Mouse (Mus musculus): ENCODE data around the gene Adamtsl1.

- no peak for TF ChIP-seq CTCF (IDR thresholded peaks at IDR 0.05; ENCODE audit: low read depth)
- TF ChIP-seq EP300 (IDR thresholded peaks at IDR 0.05; ENCODE audit: low read depth), result no peak
Measured at GRCm38 (mm10) chr4:86422586-86422985, 908.6 kb downstream of the Adamtsl1 start.
